Mouse (Mus musculus): ENCODE data around the gene Fhl4.

Gene Fhl4

GRCm38 (mm10) chr10:85102247-85103084 is at the start of gene Fhl4, which contains the start of gene Tmem263:
Gene Fhl4 (minus strand): TSS chr10:85102495.
Gene Tmem263 (plus strand): TSS chr10:85102627.
- peak; percentile 78 for DNase-seq

GRCm38 (mm10) chr10:85149226-85149625 is 46.9 kb upstream of the Fhl4 start:
- no peak for DNase-seq

DNA sequence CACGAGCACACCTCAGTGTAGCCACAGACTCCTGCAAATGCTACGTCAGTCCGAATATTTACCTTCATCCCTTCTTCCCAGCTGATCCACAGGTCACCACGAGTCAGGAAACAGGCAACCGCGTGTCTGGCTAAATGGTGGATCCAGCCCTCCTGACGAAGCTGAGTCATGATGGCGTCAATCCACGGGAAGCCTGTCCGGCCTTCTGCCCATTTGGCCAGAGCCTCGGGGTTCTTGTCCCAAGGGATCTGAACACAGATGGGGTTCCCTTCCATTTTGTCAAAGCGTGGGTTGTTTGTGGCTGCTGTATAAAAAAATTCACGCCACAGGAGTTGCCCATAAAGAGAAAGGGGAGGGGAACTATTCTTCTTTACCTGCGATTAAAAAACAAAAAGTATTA is 44.0 kb upstream of the Fhl4 start:
- no peak for DNase-seq

DNA sequence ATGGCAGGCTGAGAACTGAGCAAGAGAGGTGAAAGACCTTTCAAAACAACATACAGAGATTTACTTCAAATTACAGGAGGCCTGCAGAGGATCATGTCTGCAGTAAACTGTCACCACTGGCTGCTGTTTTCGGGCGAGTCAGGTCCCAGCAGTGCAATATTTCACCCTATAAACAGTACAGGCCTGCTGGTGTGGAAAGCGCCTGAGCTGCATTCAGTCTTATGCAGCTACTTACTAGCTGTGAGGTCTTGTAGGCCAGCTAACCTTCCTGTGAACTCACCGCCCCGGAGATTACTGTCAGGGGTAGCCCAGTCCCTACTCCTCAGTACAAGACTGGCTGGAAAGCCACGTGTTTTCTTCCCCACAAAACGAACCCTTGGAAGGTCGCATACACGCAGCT is 39.2 kb upstream of the Fhl4 start:
- DNase-seq = no peak

DNA sequence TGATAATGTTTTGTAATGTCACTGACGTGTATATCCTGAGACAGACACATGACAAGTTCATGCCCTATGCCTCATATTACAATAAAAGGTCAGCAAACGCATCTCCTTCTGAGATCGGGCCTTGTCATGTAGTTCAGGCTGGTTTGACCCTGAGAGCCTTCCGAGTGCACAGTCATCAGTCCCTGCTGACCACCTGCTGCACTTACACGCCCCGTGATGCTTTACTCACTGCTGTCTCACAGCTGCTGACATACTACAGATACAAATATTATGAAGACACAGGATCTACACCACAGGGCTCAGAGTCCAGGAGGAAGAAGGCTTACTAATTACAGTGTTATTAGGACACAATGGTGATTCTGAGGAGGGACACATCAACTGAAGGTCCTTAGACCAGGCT is 34.3 kb upstream of the Fhl4 start:
- no peak for DNase-seq

- DNase-seq = no peak
Measured at GRCm38 (mm10) chr10:85128453-85128852, 26.2 kb upstream of the Fhl4 start.

DNA sequence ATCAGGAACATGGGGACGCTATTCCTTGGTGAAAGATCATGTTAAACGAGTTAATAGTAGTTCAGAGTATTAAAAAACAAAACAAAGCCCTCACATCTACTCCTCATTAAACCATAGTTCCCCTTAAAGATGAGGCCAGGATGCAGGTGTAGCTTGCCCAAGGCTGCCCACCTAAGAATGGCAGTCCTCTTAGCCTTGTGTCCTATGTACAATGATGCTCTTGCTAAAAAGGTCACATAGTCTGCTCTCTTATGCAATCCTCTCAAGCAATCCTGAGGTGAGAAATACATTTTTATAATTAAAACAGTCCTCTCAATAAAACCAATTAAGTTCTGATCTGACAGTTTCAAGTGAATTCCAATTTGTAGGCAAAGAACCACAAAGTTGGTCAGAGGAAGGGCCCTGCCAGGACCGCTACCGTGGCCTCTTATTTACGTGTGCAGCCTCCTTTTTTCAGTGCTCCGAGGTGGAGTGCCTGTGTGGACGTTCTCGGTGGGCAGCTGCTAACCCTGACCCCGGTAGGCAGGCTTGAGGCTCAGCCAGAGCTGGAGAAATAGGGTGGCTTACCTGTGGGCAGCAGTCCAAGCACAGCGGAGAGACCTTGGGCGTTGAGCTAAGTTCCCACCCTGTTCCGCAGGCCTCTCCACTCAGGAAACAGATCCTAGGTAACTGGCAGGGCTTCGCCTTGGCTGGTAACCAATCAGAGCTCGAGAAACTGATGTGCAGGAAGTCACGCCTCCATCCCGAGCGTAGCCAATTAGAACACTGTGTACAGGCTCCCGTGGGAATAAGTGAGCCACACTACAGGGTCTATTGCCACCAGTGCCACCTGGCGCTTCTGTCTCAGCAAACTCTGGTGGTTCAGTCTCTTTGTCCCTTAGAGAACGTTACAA is 25.3 kb upstream of the Fhl4 start, which contains the start of gene Mterf2:
Gene Mterf2 (minus strand): TSS at position 633 of the 893 bp plus-strand sequence.
- DNase-seq = peak; percentile 92

DNA sequence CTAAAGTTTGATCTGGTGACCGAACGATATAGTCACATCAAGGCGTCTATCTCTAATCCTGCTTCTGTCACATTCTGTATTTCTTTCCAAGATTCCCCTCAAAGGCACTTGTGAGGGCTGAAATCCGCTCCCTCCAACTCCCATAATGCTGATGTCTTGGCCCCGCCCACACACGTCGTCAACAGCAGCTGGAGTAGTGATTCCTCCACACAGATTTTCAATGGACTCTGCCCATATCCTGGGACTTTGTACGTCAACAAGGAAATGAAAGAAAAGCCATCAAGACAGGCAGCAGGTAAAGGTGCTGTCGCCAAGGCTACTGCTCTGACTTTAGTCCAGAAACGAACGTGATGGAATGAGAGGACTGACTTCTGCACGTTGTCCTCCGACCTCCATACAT is 22.9 kb upstream of the Fhl4 start:
- no peak for DNase-seq

GRCm38 (mm10) chr10:85114409-85114808 is 12.1 kb upstream of the Fhl4 start:
- DNase-seq = no peak

- peak; percentile 15 for DNase-seq
Measured at GRCm38 (mm10) chr10:85103085-85103885, 990 bp upstream of the Fhl4 start.

DNA sequence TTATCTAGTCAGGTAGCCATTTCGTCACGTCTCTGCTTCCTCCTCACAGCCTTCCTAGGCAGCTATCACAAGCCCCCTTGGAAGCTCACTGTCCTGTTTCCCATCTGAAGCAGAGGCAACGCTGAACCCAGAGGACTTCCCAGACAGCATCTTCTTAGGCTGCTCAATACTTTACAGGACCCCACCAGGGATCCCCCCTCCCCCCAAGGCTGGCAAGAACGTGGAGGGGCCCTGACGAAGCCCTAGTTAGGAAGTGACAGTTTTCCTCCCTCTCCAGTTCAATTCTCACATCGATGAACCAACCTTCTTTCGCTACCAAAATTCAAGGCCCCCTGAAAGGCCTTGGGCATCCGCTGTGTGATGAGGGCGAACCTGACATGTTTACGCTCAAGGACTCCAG is 454 bp downstream of the Fhl4 start:
- DNase-seq = no peak

- DNase-seq = no peak
Measured at GRCm38 (mm10) chr10:85071605-85072152, 30.6 kb downstream of the Fhl4 start.

DNA sequence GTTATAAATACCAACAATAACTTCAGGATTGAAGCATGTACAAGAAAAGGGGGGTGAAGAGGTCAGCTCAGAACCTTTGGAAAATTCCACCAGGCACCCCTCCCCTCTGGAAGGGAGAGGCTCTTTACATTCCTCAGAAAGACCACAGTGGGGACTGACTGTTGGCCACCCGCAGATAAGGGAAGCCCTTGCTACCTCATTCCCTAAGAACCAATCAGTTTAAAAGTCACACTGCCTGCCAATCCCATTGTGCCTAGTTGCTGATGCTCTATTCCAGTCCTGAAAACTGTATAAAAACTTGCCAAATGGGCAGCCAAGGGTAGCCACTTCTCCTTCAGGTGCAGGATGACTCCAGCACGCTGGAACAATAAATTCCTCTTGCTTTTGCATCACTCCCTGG is 47.4 kb downstream of the Fhl4 start:
- DNase-seq = no peak

- DNase-seq = no peak
Measured at GRCm38 (mm10) chr10:85052451-85052850, 49.8 kb downstream of the Fhl4 start.

GRCm38 (mm10) chr10:85050668-85051208 is 51.6 kb downstream of the Fhl4 start:
- no peak for DNase-seq

GRCm38 (mm10) chr10:85048008-85048407 is 54.3 kb downstream of the Fhl4 start:
- no peak for DNase-seq

DNA sequence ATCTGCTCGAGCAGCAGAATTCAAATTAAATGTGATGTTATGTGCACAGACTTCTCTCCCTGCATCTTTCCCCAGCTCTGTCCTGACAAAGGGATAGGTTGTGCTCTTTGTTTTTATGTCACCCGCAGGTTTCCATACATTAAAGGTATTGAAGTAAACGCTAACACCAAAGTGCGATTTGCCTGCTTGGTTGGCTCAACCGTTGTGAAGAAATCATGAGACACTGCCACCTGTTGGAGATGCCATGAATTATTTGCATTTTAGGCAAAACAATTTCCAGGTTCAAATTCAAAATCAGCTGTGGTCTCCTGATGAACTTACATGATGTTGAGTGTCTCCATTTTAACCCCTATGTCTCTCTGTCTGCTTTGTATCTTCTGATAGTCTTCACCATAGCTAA is 55.7 kb downstream of the Fhl4 start:
- no peak for DNase-seq
